Mouse (Mus musculus) megakaryocyte, embryonic 14.5 days (primary cell): ENCODE results near the gene Usp29.

Source experiments
- FLI1 ChIP-seq: IDR thresholded peaks from 2 replicates; pipeline ENCODE4 v1.6.1; 2012; ENCODE audit warnings: low read length, inconsistent platforms, mixed read lengths
- GATA1 ChIP-seq: IDR thresholded peaks from 3 replicates; pipeline ENCODE4 v1.6.1; 2012; ENCODE audit warnings: mixed read lengths, low read length, inconsistent platforms, borderline replicate concordance

GRCm38 (mm10) chr7:6918267-6918666 lies 187.9 kb downstream of the Usp29 start:
- TF ChIP-seq GATA1, result no peak
- TF ChIP-seq FLI1, result no peak
